18 mouse cellular contexts compared by ENCODE assay signal in genomic region chr13:63238045-63238444, GRCm38 (mm10).
DNase-seq lines count a peak whose midpoint lies in the region; ATAC-seq and TF ChIP-seq lines count a peak whose summit lies in the region.
"Had no signal": no experiment of that assay in that cellular context is flagged by ENCODE, and none has a peak within 500 bp of the region (broad histone marks: within the 10 kb centered on the region; RNA-seq: fewer than 3 reads in every experiment).

No protein-coding gene starts in this region.

- H3K9me3 ChIP-seq in lung, embryonic 14.5 days (ENCODE audit: low read depth, low read length) = no peaks in the 10 kb centered on the region
- no peaks in the 10 kb centered on the region for H3K9me3 ChIP-seq in limb, embryonic 15.5 days
- H3K9me3 ChIP-seq in forebrain, embryonic 14.5 days (replicated peaks; ENCODE audit: control insufficient read depth, low read length) = no peaks in the 10 kb centered on the region
- H3K9me3 ChIP-seq: G1E; liver, embryonic 13.5 days; midbrain, embryonic 15.5 days had no signal

- 83% methylated on average over 7 of the region's 7 CpGs for WGBS in lung, embryonic 14.5 days
- 73% methylated on average over 7 of the region's 7 CpGs for WGBS in limb, embryonic 15.5 days
- WGBS in forebrain, embryonic 14.5 days = 92% methylated on average over 7 of the region's 7 CpGs

- H3K9ac ChIP-seq in lung, embryonic 14.5 days = no peak overlapping the region
- H3K9ac ChIP-seq in limb, embryonic 15.5 days = no peak overlapping the region
- H3K9ac ChIP-seq in forebrain, embryonic 14.5 days (ENCODE audit: low read length) = no peak overlapping the region
- H3K9ac ChIP-seq: forebrain, postnatal 0 days; hindbrain, embryonic 14.5 days; liver, embryonic 13.5 days; midbrain, embryonic 15.5 days had no signal

- no peaks in the 10 kb centered on the region for H3K27me3 ChIP-seq in lung, embryonic 14.5 days (ENCODE audit: insufficient read depth, low read length)
- no peaks in the 10 kb centered on the region for H3K27me3 ChIP-seq in limb, embryonic 15.5 days
- no peaks in the 10 kb centered on the region for H3K27me3 ChIP-seq in forebrain, embryonic 14.5 days (replicated peaks; ENCODE audit: control insufficient read depth, insufficient read depth, low read length)
- H3K27me3 ChIP-seq: liver, embryonic 13.5 days; midbrain, embryonic 15.5 days had no signal

- peaks cover 5% of the 10 kb centered on the region; the same call in 1 of the 2 replicates for H3K36me3 ChIP-seq in lung, embryonic 14.5 days (ENCODE audit: insufficient read depth)
- no peaks in the 10 kb centered on the region for H3K36me3 ChIP-seq in limb, embryonic 15.5 days
- no peaks in the 10 kb centered on the region for H3K36me3 ChIP-seq in forebrain, embryonic 14.5 days (ENCODE audit: control insufficient read depth, insufficient read depth, low read length)
- H3K36me3 ChIP-seq: liver, embryonic 13.5 days; midbrain, embryonic 15.5 days had no signal

- H3K27ac ChIP-seq in lung, embryonic 14.5 days (ENCODE audit: low read depth) = peak overlapping the region; percentile 6; the same call in 1 of the 2 replicates
- 0 out of 2 replicates have a peak overlapping the region, but pooled peaks have one; percentile 19 for H3K27ac ChIP-seq in limb, embryonic 15.5 days
- H3K27ac ChIP-seq in forebrain, embryonic 14.5 days (ENCODE audit: low read depth, low read length) = no peak overlapping the region
- H3K27ac ChIP-seq: hindbrain, embryonic 14.5 days; liver, embryonic 13.5 days; midbrain, embryonic 15.5 days had no signal

- no peak for ATAC-seq in lung, embryonic 14.5 days (ENCODE audit: insufficient read depth)
- peak; percentile 55 for ATAC-seq in inflammation-experienced regulatory T-cells, adult 6 months
- no peak for ATAC-seq in limb, embryonic 15.5 days (ENCODE audit: insufficient number of reproducible peaks, low FRiP score, low TSS enrichment, low read depth)
- no peak for ATAC-seq in forebrain, embryonic 14.5 days
- ATAC-seq: forebrain, postnatal 0 days; midbrain, embryonic 15.5 days had no signal

- TF ChIP-seq CTCF in lung, embryonic 14.5 days (IDR thresholded peaks at IDR 0.05; ENCODE audit: low read depth) = no peak

- peak; percentile 17 for DNase-seq in kidney, adult 11 months
- DNase-seq in kidney, postnatal 25 days = no peak
- DNase-seq in lung, embryonic 14.5 days = no peak
- no peak for DNase-seq in lung, postnatal 14 days
- no peak for DNase-seq in layer of hippocampus, postnatal 10 days (ENCODE audit: low spot score in 2 of 2)
- no peak for DNase-seq in forebrain, embryonic 14.5 days (ENCODE audit: low spot score)
- DNase-seq: cerebellum, postnatal 10 days; forebrain, postnatal 0 days; heart, adult 18-20 months; heart, postnatal 14 days; liver, embryonic 13.5 days; thymus, postnatal 4 days had no signal

- no peak overlapping the region for H3K4me2 ChIP-seq in lung, embryonic 14.5 days
- H3K4me2 ChIP-seq in limb, embryonic 15.5 days = no peak overlapping the region
- no peak overlapping the region for H3K4me2 ChIP-seq in forebrain, embryonic 14.5 days (ENCODE audit: low read length)
- H3K4me2 ChIP-seq: hindbrain, embryonic 14.5 days; liver, embryonic 13.5 days; midbrain, embryonic 15.5 days had no signal

- no peak overlapping the region for H3K4me3 ChIP-seq in lung, embryonic 14.5 days (ENCODE audit: low read depth, low read length)
- H3K4me3 ChIP-seq in limb, embryonic 15.5 days = no peak overlapping the region
- H3K4me3 ChIP-seq in forebrain, embryonic 14.5 days (ENCODE audit: low read depth, low read length) = no peak overlapping the region
- H3K4me3 ChIP-seq: layer of hippocampus, adult 2 months; liver, embryonic 13.5 days; midbrain, embryonic 15.5 days had no signal

- H3K4me1 ChIP-seq in lung, embryonic 14.5 days (ENCODE audit: insufficient read depth) = peaks cover 32% of the 10 kb centered on the region
- H3K4me1 ChIP-seq in limb, embryonic 15.5 days = peaks cover 23% of the 10 kb centered on the region
- H3K4me1 ChIP-seq in forebrain, embryonic 14.5 days (ENCODE audit: control insufficient read depth, insufficient read depth, low read length) = peaks cover 12% of the 10 kb centered on the region; the same call in 1 of the 2 replicates
